Mouse (Mus musculus): Measurements from ENCODE around the gene Babam2. TPM values are rescaled to one million over a fixed set of nuclear protein-coding genes. Genes with fewer than 3 reads are reported as not detected.

Gene Babam2
- polyA plus RNA-seq, 1 experiment = 25.9 TPM

DNA sequence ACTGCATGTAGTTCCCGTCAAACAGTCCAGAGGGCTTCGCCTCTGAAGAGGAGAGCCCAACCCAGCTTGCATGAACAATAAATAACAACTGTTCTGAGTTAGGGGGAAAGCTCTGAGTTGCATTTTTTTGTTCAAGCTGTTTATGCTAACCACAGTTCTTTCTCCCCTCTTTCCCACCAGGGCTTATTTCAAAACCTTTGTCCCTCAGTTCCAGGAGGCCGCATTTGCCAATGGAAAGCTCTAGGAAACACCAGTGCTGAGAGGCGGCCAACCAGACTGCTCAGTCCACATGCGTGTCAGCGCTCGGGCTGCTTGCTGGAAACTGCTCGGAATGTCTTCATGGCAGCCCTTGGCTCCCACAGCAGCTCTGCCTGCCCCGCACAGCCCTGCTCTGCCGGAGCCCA is 386.9 kb downstream of the Babam2 start:
- TF ChIP-seq POLR2A (IDR thresholded peaks at IDR 0.05; ENCODE audit: borderline replicate concordance, control insufficient read depth, low read depth, low read length) = no peak
- peaks cover 2% of the 10 kb centered on the region; the same call in 1 of the 2 replicates for H3K4me1 ChIP-seq (ENCODE audit: control insufficient read depth, insufficient read depth, low read length)
- H3K4me3 ChIP-seq (replicated peaks; ENCODE audit: control insufficient read depth, low read depth, low read length) = no peak overlapping the region
- H3K27ac ChIP-seq (ENCODE audit: control insufficient read depth, insufficient read depth, low read depth, low read length, poor library complexity) = no peak overlapping the region
- 91% methylated on average over 10 of the region's 10 CpGs for WGBS

DNA sequence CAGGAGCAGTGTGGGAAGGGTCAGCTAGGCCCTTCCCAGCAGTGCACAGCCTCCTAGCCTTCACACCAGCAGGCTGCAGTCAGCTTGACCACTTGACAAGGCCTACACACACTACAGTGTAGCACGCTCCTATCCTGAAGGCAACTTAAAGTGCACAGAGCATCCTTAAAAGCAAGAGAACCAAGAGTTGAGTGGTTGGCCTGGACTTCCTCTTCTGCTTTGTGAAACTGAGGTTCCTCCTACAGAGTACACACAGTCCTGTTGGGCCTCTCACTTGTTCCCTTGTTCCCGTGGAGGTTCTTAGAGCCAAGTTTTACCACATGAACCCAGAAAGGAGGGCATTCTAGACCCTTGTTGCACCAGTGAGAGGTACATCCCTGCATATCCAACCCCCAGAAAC is 388.1 kb downstream of the Babam2 start:
- Histone ChIP-seq H3K4me1 (ENCODE audit: control insufficient read depth, insufficient read depth, low read length) (peaks cover 2% of the 10 kb centered on the region; the same call in 1 of the 2 replicates), H3K27ac (ENCODE audit: control insufficient read depth, insufficient read depth, low read depth, low read length, poor library complexity) (peak overlapping the region; percentile 35), H3K4me3 (replicated peaks; ENCODE audit: control insufficient read depth, low read depth, low read length) (no peak overlapping the region)
- WGBS = 31% methylated on average over 2 of the region's 2 CpGs
- TF ChIP-seq POLR2A (IDR thresholded peaks at IDR 0.05; ENCODE audit: borderline replicate concordance, control insufficient read depth, low read depth, low read length) (no peak), CTCF (IDR thresholded peaks at IDR 0.05; ENCODE audit: control insufficient read depth, insufficient read depth, low read length) (no peak)

DNA sequence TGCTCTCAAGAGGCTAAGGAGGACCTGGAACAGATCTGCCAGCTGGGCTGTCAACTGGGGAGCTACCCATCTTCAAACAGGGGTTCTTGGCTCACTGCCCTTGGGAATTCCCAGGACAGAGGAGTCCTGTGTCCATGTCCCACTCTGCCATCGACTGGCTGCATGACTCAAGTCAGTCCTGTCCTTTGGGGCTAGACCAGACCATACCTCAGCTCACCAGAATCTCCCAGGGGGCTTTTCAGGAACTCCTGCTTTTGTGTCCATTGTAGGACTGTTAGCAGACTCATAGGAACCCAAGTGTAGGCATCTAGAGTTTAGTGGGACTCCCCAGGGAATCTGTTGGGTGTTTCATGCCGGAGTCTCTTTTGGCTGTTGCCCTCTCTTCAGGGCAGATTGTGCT is 388.5 kb downstream of the Babam2 start:
- Histone ChIP-seq H3K4me3 (replicated peaks; ENCODE audit: control insufficient read depth, low read depth, low read length) (no peak overlapping the region), H3K27ac (ENCODE audit: control insufficient read depth, insufficient read depth, low read depth, low read length, poor library complexity) (peak overlapping the region; percentile 35), H3K4me1 (ENCODE audit: control insufficient read depth, insufficient read depth, low read length) (peaks cover 2% of the 10 kb centered on the region; the same call in 1 of the 2 replicates)
- TF ChIP-seq CTCF (IDR thresholded peaks at IDR 0.05; ENCODE audit: control insufficient read depth, insufficient read depth, low read length) (no peak), POLR2A (IDR thresholded peaks at IDR 0.05; ENCODE audit: borderline replicate concordance, control insufficient read depth, low read depth, low read length) (no peak)
- 60% methylated on average over 2 of the region's 2 CpGs for WGBS

DNA sequence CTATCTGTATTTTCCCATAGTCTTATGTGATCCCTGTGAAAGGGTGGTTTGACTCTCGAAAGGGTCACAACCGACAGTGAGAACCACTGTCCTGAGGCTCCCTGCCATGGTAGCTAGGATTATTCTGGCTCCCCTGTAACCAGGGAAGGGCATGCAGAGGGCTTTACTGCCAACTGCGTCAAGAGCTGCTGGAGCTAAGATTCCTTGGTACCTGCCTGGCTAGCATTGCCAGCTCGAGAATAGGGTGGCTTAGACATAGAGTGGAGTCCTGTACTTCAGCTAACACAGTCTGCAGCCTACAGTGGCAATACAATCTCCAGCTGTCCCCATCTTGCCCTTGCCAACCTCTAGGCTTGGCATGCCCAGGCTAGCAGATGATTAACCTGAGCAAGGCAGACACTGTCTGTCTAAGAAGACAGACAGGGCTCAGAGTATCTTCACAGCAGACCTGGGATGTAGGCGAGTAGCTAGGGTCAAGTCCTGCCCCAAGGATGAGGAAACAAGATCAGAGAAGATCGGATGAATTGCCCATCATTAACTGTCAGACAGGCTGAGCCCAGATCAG is 389.1 kb downstream of the Babam2 start:
- H3K27ac ChIP-seq (ENCODE audit: control insufficient read depth, insufficient read depth, low read depth, low read length, poor library complexity) = no peak overlapping the region
- 83% methylated on average over 6 of the region's 6 CpGs for WGBS
- no peak for TF ChIP-seq POLR2A (IDR thresholded peaks at IDR 0.05; ENCODE audit: borderline replicate concordance, control insufficient read depth, low read depth, low read length)
- no peak for TF ChIP-seq CTCF (IDR thresholded peaks at IDR 0.05; ENCODE audit: control insufficient read depth, insufficient read depth, low read length)
- no peak overlapping the region for H3K4me3 ChIP-seq (replicated peaks; ENCODE audit: control insufficient read depth, low read depth, low read length)
- H3K4me1 ChIP-seq (ENCODE audit: control insufficient read depth, insufficient read depth, low read length) = peaks cover 2% of the 10 kb centered on the region; the same call in 1 of the 2 replicates

DNA sequence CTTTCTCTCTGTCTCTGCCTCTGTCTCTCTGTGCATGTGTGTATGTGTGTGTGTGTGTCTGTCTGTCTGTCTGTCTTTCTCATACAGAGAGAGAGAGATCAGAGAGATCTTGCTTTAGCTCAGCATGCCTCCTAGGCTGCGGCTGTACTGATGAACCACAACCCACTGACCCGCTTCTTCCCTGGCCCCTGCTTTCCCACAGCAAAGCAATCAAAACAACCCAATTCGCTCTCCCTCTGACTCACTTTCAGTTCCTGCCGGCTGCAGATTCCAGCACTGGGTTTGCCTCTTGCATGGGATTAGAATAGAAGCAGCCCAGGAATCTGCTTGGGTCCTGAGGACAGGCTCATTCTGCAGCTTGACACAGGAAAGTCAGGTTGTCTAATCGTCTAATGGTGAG is 392.0 kb downstream of the Babam2 start:
- TF ChIP-seq CTCF (IDR thresholded peaks at IDR 0.05; ENCODE audit: control insufficient read depth, insufficient read depth, low read length) (no peak), POLR2A (IDR thresholded peaks at IDR 0.05; ENCODE audit: borderline replicate concordance, control insufficient read depth, low read depth, low read length) (no peak)
- H3K4me3 ChIP-seq (replicated peaks; ENCODE audit: control insufficient read depth, low read depth, low read length) = no peak overlapping the region
- H3K27ac ChIP-seq (ENCODE audit: control insufficient read depth, insufficient read depth, low read depth, low read length, poor library complexity) = no peak overlapping the region
- WGBS = 59% methylated on average over 5 of the region's 5 CpGs
- peaks cover 2% of the 10 kb centered on the region; the same call in 1 of the 2 replicates for H3K4me1 ChIP-seq (ENCODE audit: control insufficient read depth, insufficient read depth, low read length)

DNA sequence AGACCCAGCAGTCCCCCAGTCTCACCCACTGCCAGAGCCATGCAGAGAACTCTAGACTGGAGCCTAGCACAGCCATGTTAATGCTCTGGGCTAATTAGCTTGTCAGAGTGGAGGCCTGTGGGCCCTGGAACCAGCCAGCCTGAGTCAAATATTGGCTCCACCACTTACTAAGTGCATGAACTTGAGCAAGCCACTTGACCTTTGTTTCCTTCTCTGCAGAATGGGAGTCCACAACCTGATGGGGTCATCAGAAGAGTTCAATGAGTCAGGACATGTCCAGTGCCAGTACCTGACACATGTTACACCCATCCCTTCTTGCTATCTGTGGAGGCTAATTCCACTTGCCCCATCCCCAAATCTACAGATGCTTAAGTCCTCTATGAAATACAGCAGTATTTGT is 394.8 kb downstream of the Babam2 start:
- no peaks in the 10 kb centered on the region for H3K4me1 ChIP-seq (ENCODE audit: control insufficient read depth, insufficient read depth, low read length)
- H3K27ac ChIP-seq (ENCODE audit: control insufficient read depth, insufficient read depth, low read depth, low read length, poor library complexity) = no peak overlapping the region
- no peak overlapping the region for H3K4me3 ChIP-seq (replicated peaks; ENCODE audit: control insufficient read depth, low read depth, low read length)
- TF ChIP-seq CTCF (IDR thresholded peaks at IDR 0.05; ENCODE audit: control insufficient read depth, insufficient read depth, low read length) = no peak
- TF ChIP-seq POLR2A (IDR thresholded peaks at IDR 0.05; ENCODE audit: borderline replicate concordance, control insufficient read depth, low read depth, low read length) = no peak

DNA sequence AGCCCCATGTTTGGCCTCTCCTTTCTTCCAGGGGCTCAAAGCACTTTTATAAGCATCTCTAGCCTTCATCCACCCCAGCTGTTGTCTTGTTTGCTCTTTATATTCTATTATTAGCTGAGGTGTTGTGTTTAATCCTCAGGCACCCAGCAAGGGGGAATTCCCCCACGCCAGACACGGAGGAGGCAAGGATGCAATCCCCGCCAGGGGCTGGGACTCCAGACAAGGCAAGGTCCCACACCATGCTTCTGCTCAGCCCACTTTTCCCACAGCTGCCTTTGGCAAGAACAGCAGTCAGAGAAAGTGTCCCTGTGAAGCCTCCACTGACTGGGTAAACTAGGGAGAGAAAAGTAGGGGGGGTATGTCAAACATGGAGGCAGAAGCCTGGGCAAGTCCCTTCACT is 401.2 kb downstream of the Babam2 start:
- Histone ChIP-seq H3K4me3 (replicated peaks; ENCODE audit: control insufficient read depth, low read depth, low read length) (no peak overlapping the region), H3K4me1 (ENCODE audit: control insufficient read depth, insufficient read depth, low read length) (no peaks in the 10 kb centered on the region), H3K27ac (ENCODE audit: control insufficient read depth, insufficient read depth, low read depth, low read length, poor library complexity) (no peak overlapping the region)
- TF ChIP-seq POLR2A (IDR thresholded peaks at IDR 0.05; ENCODE audit: borderline replicate concordance, control insufficient read depth, low read depth, low read length) = no peak
- no peak for TF ChIP-seq CTCF (IDR thresholded peaks at IDR 0.05; ENCODE audit: control insufficient read depth, insufficient read depth, low read length)
- 78% methylated on average over 3 of the region's 3 CpGs for WGBS

DNA sequence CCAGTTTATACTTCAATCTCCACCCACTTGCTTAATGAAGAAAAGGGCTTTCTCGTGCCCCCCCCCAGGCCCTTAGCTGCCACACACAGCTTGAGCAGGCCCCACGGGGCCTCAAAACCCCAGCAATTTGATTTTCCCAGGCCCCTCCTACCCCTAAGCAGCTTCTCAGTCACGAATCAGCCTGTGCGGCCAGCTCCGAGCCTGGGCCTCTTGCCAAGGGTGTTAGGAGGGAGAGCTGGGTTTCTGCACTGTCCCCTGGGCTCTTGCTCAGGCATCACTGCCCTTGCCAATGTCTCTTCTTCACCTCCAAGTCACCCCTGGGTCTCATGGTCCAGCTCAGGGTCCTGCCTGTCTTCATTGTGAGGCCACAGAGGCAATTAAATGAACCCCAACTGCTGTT is 405.0 kb downstream of the Babam2 start:
- TF ChIP-seq CTCF (IDR thresholded peaks at IDR 0.05; ENCODE audit: control insufficient read depth, insufficient read depth, low read length) = no peak
- no peak for TF ChIP-seq POLR2A (IDR thresholded peaks at IDR 0.05; ENCODE audit: borderline replicate concordance, control insufficient read depth, low read depth, low read length)
- H3K27ac ChIP-seq (ENCODE audit: control insufficient read depth, insufficient read depth, low read depth, low read length, poor library complexity) = no peak overlapping the region
- H3K4me1 ChIP-seq (ENCODE audit: control insufficient read depth, insufficient read depth, low read length) = peaks cover 4% of the 10 kb centered on the region; the same call in 1 of the 2 replicates
- H3K4me3 ChIP-seq (replicated peaks; ENCODE audit: control insufficient read depth, low read depth, low read length) = no peak overlapping the region
- 23% methylated on average over 5 of the region's 5 CpGs for WGBS

DNA sequence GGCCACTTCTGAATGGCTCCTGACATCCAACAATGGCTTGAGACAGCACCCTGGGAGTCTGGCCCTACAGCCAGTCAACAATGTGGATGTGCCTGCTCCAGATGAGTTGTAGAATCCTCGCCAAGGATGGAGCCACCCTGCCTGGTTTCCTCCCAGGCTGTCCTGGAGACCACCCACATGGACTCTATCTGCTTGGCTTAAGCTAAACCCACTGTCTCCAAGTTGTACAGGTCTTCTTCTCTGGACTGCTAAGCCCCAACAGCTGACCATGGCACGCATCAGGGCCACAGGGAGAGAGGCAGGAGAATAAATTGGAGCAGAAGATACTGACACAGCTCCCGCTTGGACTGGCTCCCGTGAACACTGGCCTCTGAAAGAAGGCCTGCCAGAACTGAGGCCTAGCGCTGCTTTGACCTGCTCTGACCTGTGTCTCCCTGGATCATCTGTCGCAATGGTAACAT is 405.5 kb downstream of the Babam2 start:
- TF ChIP-seq CTCF (IDR thresholded peaks at IDR 0.05; ENCODE audit: control insufficient read depth, insufficient read depth, low read length) (no peak), POLR2A (IDR thresholded peaks at IDR 0.05; ENCODE audit: borderline replicate concordance, control insufficient read depth, low read depth, low read length) (no peak)
- no peak overlapping the region for H3K27ac ChIP-seq (ENCODE audit: control insufficient read depth, insufficient read depth, low read depth, low read length, poor library complexity)
- WGBS = 83% methylated on average over 6 of the region's 6 CpGs

More for the DNA sequence above, 405.5 kb downstream of the Babam2 start:
- Histone ChIP-seq H3K4me1 (ENCODE audit: control insufficient read depth, insufficient read depth, low read length) (peaks cover 4% of the 10 kb centered on the region; the same call in 1 of the 2 replicates), H3K4me3 (replicated peaks; ENCODE audit: control insufficient read depth, low read depth, low read length) (no peak overlapping the region)

Data from bone marrow, adult 2 months (tissue).